Mouse (Mus musculus): ENCODE data around the gene Tnf.
"Not testable (repeated sequence)": the region's sequence is repeated elsewhere in the genome, so short reads cannot be mapped to it uniquely, and the experiment has no call there.

Tnf gene

DNA sequence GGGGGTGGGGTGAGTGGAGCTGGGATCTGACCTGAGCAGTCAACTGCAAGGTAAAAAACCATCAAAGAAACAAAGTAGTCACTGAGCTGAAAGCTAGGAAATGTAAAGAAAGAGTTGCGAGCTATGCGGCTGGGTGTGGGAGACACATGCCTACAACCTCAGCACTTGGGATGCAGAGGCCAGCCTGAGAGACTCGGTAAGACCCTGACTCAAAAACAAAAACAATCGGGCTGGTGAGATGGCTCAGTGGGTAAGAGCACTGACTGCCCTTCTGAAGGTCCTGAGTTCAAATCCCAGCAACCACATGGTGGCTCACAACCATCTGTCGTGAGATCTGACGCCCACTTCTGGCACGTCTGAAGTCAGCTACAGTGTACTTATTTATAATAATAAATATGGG, 32.3 kb upstream of the Tnf start:
- not testable (repeated sequence) for DNase-seq (ENCODE audit: low spot score)

DNA sequence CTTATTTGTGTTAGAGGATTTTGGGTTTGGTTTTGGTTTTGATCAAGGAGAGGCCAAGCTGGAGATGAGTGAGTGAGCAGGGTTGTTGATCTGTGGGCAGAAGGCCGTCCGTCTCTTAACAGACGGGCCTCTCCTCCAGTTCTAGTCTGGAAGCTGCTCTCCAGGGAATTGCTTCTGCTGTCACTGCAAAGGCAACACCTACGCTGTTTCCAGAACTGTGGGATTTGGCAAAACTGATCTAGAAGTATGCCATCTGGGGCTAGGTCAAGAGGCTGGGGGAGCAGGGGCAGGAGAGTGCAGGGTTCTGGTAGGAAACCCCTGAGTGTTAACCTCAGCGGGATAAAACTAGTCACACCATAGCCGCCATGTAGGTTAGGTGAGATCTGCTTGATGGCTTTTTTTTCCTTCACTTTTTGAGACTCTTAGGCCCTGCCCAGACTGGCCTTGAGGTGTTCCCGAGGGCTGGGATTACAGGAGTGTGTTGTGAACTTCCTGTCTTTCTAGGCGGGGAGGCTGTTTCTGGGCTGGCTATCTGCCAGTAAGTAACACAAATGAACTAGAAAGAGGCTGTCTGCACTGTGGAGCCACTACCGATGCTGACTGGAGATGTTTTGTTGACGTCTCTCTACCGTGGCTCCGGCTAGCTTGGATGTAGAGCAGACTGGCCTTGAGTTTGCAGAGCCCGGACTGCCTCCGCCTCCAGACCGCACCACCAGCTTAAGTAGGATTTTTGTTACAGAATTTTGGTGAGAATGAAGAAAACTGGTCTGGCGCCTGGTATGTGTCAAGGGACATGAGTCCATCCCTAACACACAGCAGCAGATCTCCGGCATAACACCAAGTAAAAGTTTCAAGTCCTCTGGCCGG, 31.5 kb upstream of the Tnf start, which contains the start of gene Atp6v1g2:
Gene Atp6v1g2, plus strand, starts transcription at position 547 of the 867 bp plus-strand sequence.
- DNase-seq (ENCODE audit: low spot score) = no peak

- no peak for DNase-seq (ENCODE audit: low spot score)
These were observed 30.9 kb upstream of the Tnf start for GRCm38 (mm10) chr17:35232659-35233058.

GRCm38 (mm10) chr17:35232043-35232442, 30.2 kb upstream of the Tnf start:
- peak; percentile 94 for DNase-seq (ENCODE audit: low spot score)

GRCm38 (mm10) chr17:35231022-35231421, 29.2 kb upstream of the Tnf start:
- no peak for DNase-seq (ENCODE audit: low spot score)

GRCm38 (mm10) chr17:35226561-35227046, 24.8 kb upstream of the Tnf start:
- no peak for DNase-seq (ENCODE audit: low spot score)

GRCm38 (mm10) chr17:35225456-35225855, 23.6 kb upstream of the Tnf start:
- no peak for DNase-seq (ENCODE audit: low spot score)

DNA sequence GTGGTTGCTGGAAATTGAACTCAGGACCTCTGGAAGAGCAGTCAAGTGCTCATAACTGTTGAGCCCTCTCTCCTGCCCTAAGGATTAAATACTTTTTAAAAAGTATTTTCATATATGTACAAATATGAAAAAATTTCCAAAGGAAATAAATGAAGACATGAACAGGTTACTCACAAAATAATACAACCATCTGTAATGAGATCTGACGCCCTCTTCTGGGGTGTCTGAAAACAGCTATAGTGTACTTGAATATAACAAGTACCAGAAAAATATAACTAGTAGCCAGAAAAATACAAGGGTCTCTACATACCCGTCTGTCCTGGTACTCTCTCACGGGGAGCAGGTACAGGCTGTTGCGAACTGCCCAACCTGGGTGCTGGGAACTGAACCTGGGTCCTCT, 22.8 kb upstream of the Tnf start:
- DNase-seq (ENCODE audit: low spot score) = no peak

GRCm38 (mm10) chr17:35222299-35222698, 20.5 kb upstream of the Tnf start:
- no peak for DNase-seq (ENCODE audit: low spot score)

DNA sequence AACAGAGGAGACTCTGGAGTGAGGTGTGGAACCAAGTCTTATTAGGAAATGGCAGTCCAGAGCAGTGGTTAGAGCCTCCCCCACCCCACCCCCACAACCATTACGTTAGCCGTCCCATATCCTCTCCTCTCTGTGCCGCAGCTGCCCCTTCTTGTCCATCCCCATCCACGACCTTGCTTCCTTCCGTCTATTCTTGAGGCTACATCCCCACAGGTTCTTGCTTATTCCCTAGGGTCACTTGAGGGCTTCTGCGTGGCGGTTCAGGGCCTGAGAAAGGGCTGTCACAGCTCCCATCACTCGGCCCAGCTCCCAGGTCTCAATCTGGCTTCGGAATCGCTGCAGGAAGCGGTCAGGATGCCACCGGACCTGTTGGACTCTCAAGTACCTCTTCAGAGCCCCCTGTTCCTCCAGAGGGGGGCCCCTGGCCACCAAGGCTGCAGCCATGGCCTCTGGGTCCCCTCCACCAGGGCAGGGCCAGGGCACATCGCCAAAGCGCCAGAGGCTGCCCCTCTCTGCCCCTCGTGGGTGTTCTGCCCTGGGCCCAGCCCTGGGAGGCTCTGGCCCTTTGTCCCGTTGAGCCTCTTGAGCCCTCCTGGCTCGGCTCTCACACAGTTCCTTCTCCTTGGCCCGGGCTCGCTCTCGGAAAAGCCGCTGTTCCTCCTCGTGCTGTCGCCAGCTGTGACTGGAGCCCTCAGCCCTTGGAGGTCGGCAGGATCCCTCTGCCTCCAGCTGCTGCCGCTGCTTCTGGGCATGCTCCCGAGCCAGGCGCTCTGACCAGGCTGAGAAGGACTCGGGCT, 18.5 kb upstream of the Tnf start, which contains the start of gene Gm16181:
Gene Gm16181, plus strand, starts transcription at position 679 of the 797 bp plus-strand sequence.
- DNase-seq (ENCODE audit: low spot score) = no peak

GRCm38 (mm10) chr17:35219601-35220041, 17.8 kb upstream of the Tnf start:
- no peak for DNase-seq (ENCODE audit: low spot score)

DNA sequence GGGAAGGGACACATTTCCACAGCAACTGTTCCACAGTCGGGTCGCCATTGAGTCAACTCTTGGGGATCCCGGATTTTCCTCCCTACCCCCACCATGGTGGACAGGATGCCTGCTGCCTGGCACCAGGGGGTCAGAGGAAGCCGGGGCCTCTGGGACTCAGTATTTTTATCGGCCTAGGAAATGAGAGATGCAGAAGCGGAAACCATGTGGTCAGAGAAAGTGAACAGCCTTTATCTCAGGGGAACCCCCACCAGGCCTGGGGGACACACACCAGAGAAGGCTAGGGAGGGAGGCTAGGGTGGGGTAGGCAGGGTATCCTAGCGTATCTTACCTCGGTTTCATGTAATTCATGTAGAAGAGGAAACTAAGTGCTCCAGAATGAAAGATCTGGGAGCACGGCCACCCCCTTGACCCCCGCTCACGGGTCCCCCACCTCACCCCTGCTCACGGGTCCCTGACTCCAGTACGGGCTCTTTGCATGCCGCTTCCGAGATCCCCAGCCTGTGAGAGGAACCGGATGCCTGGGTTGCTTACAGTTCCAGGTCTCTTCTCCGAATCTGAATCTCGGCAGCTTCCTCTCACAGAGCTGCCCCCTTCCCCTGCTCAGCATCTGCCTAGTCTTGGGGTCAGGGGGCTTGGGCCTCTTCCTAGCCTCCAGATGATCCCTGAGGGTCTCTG, 16.8 kb upstream of the Tnf start:
- no peak for DNase-seq (ENCODE audit: low spot score)

- DNase-seq (ENCODE audit: low spot score) = no peak
These were observed 11.3 kb upstream of the Tnf start for GRCm38 (mm10) chr17:35213071-35213470.

DNA sequence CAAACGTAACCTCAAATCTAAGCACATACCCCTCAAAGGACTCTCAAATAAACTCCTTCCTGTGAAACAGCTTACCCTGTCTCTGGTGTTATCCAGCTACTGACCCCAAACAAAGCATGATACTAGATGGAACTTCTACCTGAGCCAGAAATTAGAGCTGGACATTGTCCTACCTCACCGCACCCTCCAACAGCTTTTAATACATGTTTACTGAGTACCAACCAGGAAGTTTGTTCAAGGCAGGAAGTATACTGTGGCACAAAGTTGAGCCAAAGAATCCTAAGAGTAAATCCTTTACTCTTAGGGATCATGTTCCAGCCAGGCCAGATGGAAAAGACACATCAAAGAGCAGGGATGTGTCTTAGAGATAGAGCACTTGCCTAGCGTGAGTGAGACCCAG, 8.8 kb upstream of the Tnf start:
- no peak for DNase-seq (ENCODE audit: low spot score)

- no peak for DNase-seq (ENCODE audit: low spot score)
These were observed 8.2 kb upstream of the Tnf start for GRCm38 (mm10) chr17:35209785-35210535.

DNA sequence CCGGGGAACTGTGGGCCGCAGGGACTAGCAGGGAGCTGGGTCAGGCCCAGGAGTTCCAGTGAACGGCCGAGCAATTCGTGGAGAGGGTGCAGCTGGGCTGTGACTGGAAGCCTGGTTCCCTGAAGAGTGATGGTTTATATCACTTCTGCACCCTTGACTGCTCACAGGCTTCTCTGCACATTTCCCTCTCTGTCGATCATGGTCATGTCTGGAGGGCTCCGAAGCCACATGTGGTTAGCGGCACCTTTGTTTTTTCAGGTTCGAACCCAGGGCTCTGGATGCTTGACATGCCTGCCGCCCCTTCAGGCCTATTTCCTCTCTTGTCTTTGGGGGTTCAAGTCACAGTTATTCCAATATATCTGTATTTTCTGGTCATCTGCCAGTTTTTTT, 3.6 kb upstream of the Tnf start:
- no peak for DNase-seq (ENCODE audit: low spot score)

- no peak for DNase-seq (ENCODE audit: low spot score)
These were observed 2.9 kb upstream of the Tnf start, which contains the start of gene Lta for GRCm38 (mm10) chr17:35204494-35205379. Gene Lta, minus strand, starts transcription at chr17:35205351.

DNA sequence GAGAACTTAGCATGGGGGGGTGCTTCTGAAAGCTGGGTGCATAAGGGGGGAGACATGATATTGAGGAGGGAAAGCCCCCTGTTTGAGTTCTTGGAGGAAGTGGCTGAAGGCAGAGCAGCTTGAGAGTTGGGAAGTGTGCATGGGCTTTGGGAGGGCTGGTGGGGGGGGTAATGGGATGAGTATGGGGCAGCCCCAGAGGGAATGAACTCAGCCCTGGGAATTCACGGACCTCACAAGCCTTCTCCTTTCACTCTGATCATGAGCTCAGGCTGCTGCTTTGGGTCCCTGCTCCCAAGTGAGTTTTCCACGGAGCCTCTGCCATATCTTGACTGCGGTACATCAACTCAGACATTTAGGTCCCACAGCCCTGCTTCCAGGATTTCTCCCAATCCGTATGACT, 635 bp upstream of the Tnf start:
- no peak for DNase-seq (ENCODE audit: low spot score)

- no peak for DNase-seq (ENCODE audit: low spot score)
These were observed 679 bp downstream of the Tnf start for GRCm38 (mm10) chr17:35201128-35201527.

- DNase-seq (ENCODE audit: low spot score) = no peak
These were observed 1.4 kb downstream of the Tnf start for GRCm38 (mm10) chr17:35200398-35200797.

All from embryo, embryonic 10.5 days (tissue).